Mouse (Mus musculus): ENCODE measurements at regions not wholly inside any gene's neighbourhood (a gene's known extent, or its start where the extent isn't known, plus 50 kb on each side); places are given as distances from the start of the nearest gene placed in this dataset.
"Not testable (repeated sequence)": the region's sequence is repeated elsewhere in the genome, so short reads cannot be mapped to it uniquely, and the experiment has no call there.

DNA sequence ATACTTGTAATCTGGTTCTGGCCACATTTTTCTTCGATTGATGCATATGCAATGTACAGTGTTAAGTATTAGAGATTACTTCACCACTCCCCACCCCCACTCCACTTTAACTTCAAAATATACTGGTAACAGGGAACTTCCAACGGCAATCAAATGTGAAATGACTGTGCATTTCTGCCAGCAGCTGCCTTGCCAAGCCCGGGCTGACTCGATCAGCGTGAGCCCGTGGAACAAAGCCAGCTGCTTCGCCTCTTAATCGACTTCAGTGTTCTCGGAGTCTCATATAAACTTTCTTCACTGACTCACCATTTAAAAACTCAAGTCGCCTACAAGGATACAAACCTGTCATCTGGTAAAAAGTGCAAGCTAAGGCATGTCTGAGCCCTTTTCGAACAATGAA, 188.7 kb upstream of the L3mbtl3 start:
- WGBS: 58% methylated on average over 11 of the region's 11 CpGs
- Histone ChIP-seq H3K9ac (ENCODE audit: low read length) (no peak overlapping the region), H3K4me3 (ENCODE audit: low read depth, low read length) (no peak overlapping the region), H3K36me3 (ENCODE audit: control insufficient read depth, insufficient read depth, low read length) (no peaks in the 10 kb centered on the region), H3K27me3 (ENCODE audit: control insufficient read depth, insufficient read depth, low read length) (no peaks in the 10 kb centered on the region), H3K4me1 (ENCODE audit: control insufficient read depth, insufficient read depth, low read length) (no peaks in the 10 kb centered on the region), H3K9me3 (ENCODE audit: control insufficient read depth, low read length) (no peaks in the 10 kb centered on the region), H3K4me2 (no peak overlapping the region), H3K27ac (ENCODE audit: low read depth, low read length) (no peak overlapping the region)
- ATAC-seq (ENCODE audit: low FRiP score) (peak; percentile 50; the same call in 1 of the 2 replicates), DNase-seq (ENCODE audit: low spot score, missing footprints) (no peak)

DNA sequence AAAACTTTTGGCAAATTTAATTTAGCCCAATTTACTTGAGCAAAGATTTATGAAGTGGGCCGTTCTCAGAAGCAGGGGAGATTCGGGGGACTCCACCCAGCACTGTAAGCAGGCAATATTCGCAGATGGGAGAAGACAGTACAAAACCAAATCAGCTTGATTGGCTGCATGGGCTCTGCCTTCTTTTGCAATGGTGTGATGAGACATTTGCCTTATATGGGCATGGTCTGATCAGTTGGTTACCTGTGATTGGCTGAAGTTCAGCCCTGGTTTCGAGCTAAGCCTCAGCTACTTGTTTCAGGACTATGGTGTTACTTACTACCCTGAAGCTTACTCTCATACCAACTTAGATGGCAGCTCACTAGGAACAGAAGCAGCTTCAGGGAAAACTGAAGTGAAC, 185.6 kb upstream of the Arhgap18 start:
- Histone ChIP-seq H3K9ac (ENCODE audit: low read length) (no peak overlapping the region), H3K27ac (ENCODE audit: low read depth, low read length) (no peak overlapping the region), H3K9me3 (ENCODE audit: control insufficient read depth, low read length) (no peaks in the 10 kb centered on the region), H3K4me2 (no peak overlapping the region), H3K36me3 (ENCODE audit: control insufficient read depth, insufficient read depth, low read length) (no peaks in the 10 kb centered on the region), H3K27me3 (ENCODE audit: control insufficient read depth, insufficient read depth, low read length) (no peaks in the 10 kb centered on the region), H3K4me1 (ENCODE audit: control insufficient read depth, insufficient read depth, low read length) (no peaks in the 10 kb centered on the region), H3K4me3 (ENCODE audit: low read depth, low read length) (no peak overlapping the region)
- no peak for DNase-seq (ENCODE audit: low spot score, missing footprints)
- ATAC-seq (ENCODE audit: low FRiP score): peak; percentile 22; the same call in 1 of the 2 replicates
- 85% methylated on average over 4 of the region's 4 CpGs for WGBS

DNA sequence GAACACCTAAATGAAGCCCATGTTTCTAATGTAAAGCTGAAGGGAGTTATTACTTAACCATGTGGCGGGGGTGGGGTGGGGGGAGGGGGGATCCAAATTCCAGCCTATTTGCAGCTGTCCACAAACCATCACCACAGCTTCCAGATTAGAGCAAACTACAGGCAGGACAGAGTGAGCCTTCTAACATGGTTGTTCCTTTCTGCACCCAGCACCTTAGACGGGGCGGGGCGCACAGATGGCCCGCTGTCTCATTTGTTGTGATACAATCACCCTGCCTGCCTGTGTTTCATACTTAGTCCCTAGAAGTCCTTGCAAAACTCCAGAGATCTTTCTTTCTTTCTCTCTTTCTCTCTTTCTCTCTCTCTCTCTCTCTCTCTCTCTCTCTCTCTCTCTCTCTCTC, 182.8 kb upstream of the Arhgap18 start:
- H3K36me3 ChIP-seq (ENCODE audit: control insufficient read depth, insufficient read depth, low read length): no peaks in the 10 kb centered on the region
- no peak overlapping the region for H3K4me3 ChIP-seq (ENCODE audit: low read depth, low read length)
- DNase-seq (ENCODE audit: low spot score, missing footprints) (no peak), ATAC-seq (ENCODE audit: low FRiP score) (no peak)
- H3K27ac ChIP-seq (ENCODE audit: low read depth, low read length): no peak overlapping the region
- H3K4me1 ChIP-seq (ENCODE audit: control insufficient read depth, insufficient read depth, low read length): no peaks in the 10 kb centered on the region
- no peak overlapping the region for H3K9ac ChIP-seq (ENCODE audit: low read length)
- H3K9me3 ChIP-seq (ENCODE audit: control insufficient read depth, low read length): no peaks in the 10 kb centered on the region
- no peak overlapping the region for H3K4me2 ChIP-seq
- H3K27me3 ChIP-seq (ENCODE audit: control insufficient read depth, insufficient read depth, low read length): no peaks in the 10 kb centered on the region
- 90% methylated on average over 5 of the region's 5 CpGs for WGBS

DNA sequence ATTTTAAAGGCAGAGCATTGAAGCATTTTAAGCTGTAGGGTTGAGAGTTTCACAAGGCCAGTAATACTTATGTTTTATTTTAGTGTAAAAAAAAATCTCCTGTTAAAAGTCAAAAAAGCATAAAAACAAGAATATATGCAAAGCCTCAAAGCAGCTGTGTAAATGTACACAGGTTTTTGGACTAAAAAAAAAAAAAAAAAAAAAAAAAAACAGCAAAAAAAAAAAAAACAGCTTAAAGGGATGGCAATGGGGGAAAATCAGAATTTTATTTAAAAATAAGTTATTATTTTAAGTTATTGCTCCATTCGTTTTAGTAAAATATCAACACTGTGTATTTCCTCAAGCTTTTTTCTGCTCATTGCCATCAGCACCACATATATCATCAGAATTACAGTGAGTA, 181.8 kb upstream of the Arhgap18 start:
- no peak for ATAC-seq (ENCODE audit: low FRiP score)
- H3K4me1 ChIP-seq (ENCODE audit: control insufficient read depth, insufficient read depth, low read length): no peaks in the 10 kb centered on the region
- no peak overlapping the region for H3K4me3 ChIP-seq (ENCODE audit: low read depth, low read length)
- no peak overlapping the region for H3K27ac ChIP-seq (ENCODE audit: low read depth, low read length)
- 73% methylated on average over 1 of the region's 1 CpGs for WGBS
- H3K9me3 ChIP-seq (ENCODE audit: control insufficient read depth, low read length): no peaks in the 10 kb centered on the region
- H3K9ac ChIP-seq (ENCODE audit: low read length): no peak overlapping the region
- no peaks in the 10 kb centered on the region for H3K36me3 ChIP-seq (ENCODE audit: control insufficient read depth, insufficient read depth, low read length)
- no peak for DNase-seq (ENCODE audit: low spot score, missing footprints)
- H3K27me3 ChIP-seq (ENCODE audit: control insufficient read depth, insufficient read depth, low read length): no peaks in the 10 kb centered on the region
- H3K4me2 ChIP-seq: no peak overlapping the region

DNA sequence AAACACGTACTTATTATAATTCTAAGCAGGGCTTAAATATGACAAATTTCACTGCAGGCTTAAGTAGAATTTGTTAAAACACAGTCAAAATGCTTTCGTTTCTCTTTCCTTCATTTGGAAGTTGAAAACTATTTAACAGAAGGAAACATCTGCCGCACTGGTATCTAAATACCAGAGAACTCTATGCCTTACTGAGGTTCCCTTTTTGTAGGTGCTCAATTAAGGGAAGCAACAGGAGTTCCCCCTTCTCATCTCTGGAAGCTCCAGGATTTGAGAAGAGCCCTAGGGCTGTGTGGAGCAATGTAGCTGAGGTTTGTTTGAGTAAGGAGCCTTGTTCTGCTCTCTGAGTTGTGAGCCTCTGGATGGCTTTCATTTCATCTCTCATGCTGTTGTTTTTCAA, 177.1 kb upstream of the Arhgap18 start:
- no peak overlapping the region for H3K27ac ChIP-seq (ENCODE audit: low read depth, low read length)
- no peaks in the 10 kb centered on the region for H3K36me3 ChIP-seq (ENCODE audit: control insufficient read depth, insufficient read depth, low read length)
- no peaks in the 10 kb centered on the region for H3K27me3 ChIP-seq (ENCODE audit: control insufficient read depth, insufficient read depth, low read length)
- 89% methylated on average over 3 of the region's 3 CpGs for WGBS
- H3K4me3 ChIP-seq (ENCODE audit: low read depth, low read length): no peak overlapping the region
- H3K9me3 ChIP-seq (ENCODE audit: control insufficient read depth, low read length): no peaks in the 10 kb centered on the region
- ATAC-seq (ENCODE audit: low FRiP score): no peak
- H3K9ac ChIP-seq (ENCODE audit: low read length): no peak overlapping the region
- H3K4me1 ChIP-seq (ENCODE audit: control insufficient read depth, insufficient read depth, low read length): no peaks in the 10 kb centered on the region
- H3K4me2 ChIP-seq: no peak overlapping the region
- no peak for DNase-seq (ENCODE audit: low spot score, missing footprints)

DNA sequence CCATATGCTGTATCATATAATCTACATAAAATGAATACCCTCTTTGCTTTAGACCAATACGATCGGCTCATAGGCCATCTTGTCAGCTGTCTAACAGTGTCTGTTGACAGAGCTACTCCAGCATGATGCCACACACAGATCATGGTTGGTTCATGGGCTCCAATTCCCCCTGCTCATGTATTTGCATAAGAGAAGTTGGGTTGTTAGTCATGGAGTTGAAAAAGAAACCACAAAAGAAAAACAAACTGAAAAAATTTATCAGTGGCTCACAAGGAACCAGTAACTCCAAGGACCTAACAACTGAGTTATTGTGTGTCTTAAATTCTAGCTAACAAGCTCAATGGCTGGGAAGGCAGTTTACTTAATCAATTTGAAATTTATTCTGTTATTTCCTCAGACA, 176.1 kb upstream of the Arhgap18 start:
- WGBS: 84% methylated on average over 2 of the region's 2 CpGs
- Histone ChIP-seq H3K9ac (ENCODE audit: low read length) (no peak overlapping the region), H3K4me1 (ENCODE audit: control insufficient read depth, insufficient read depth, low read length) (no peaks in the 10 kb centered on the region), H3K4me2 (no peak overlapping the region), H3K4me3 (ENCODE audit: low read depth, low read length) (no peak overlapping the region), H3K36me3 (ENCODE audit: control insufficient read depth, insufficient read depth, low read length) (no peaks in the 10 kb centered on the region), H3K27ac (ENCODE audit: low read depth, low read length) (no peak overlapping the region), H3K27me3 (ENCODE audit: control insufficient read depth, insufficient read depth, low read length) (no peaks in the 10 kb centered on the region), H3K9me3 (ENCODE audit: control insufficient read depth, low read length) (no peaks in the 10 kb centered on the region)
- ATAC-seq (ENCODE audit: low FRiP score): no peak
- DNase-seq (ENCODE audit: low spot score, missing footprints): no peak

DNA sequence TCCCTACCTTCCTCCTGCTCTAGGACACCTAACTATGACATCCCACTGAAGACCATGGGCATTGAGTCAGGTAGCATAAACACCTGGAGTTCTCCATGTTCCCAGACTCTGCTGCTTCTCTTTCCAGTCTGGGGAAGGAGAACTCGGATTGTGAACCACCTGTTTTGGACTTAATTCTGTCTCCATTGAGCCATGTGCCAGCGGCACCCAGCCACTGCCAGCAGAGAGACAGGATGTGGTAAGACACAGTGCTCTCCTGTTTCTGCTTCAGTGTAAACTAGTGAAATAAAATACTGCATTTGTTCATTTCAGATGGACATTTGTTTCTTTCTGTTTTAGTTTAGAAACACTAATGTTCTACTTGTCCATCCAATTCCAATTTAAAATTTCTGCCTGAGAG, 168.1 kb upstream of the Arhgap18 start:
- no peaks in the 10 kb centered on the region for H3K9me3 ChIP-seq (ENCODE audit: control insufficient read depth, low read length)
- no peak overlapping the region for H3K4me2 ChIP-seq
- H3K4me3 ChIP-seq (ENCODE audit: low read depth, low read length): no peak overlapping the region
- 74% methylated on average over 2 of the region's 2 CpGs for WGBS
- ATAC-seq (ENCODE audit: low FRiP score) (no peak), DNase-seq (ENCODE audit: low spot score, missing footprints) (no peak)
- H3K9ac ChIP-seq (ENCODE audit: low read length): no peak overlapping the region
- H3K36me3 ChIP-seq (ENCODE audit: control insufficient read depth, insufficient read depth, low read length): no peaks in the 10 kb centered on the region
- H3K4me1 ChIP-seq (ENCODE audit: control insufficient read depth, insufficient read depth, low read length): no peaks in the 10 kb centered on the region
- H3K27me3 ChIP-seq (ENCODE audit: control insufficient read depth, insufficient read depth, low read length): no peaks in the 10 kb centered on the region
- no peak overlapping the region for H3K27ac ChIP-seq (ENCODE audit: low read depth, low read length)

DNA sequence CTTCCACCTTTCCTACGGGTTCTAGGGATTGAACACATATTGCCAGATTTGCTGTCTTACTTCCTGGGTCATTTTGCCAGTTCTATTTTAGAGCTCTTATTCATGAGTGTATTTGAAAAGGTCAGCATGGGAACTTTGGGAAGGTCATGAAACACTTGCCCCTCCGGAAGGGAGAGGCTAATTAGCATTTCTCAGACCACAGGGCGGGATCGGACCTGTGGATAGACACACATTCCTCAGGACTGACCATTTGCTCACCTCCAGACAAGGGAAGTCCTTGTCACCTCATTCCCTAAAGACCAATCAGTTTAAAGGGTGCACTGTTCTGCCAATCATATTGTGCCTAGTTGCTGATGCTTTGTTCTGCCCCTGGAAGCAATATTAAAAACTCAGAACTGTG, 146.1 kb upstream of the Arhgap18 start:
- H3K27ac ChIP-seq (ENCODE audit: low read depth, low read length); DNase-seq (ENCODE audit: low spot score, missing footprints); H3K4me2 ChIP-seq; H3K9me3 ChIP-seq (ENCODE audit: control insufficient read depth, low read length); H3K36me3 ChIP-seq (ENCODE audit: control insufficient read depth, insufficient read depth, low read length); H3K9ac ChIP-seq (ENCODE audit: low read length); H3K27me3 ChIP-seq (ENCODE audit: control insufficient read depth, insufficient read depth, low read length); H3K4me3 ChIP-seq (ENCODE audit: low read depth, low read length); ATAC-seq (ENCODE audit: low FRiP score); H3K4me1 ChIP-seq (ENCODE audit: control insufficient read depth, insufficient read depth, low read length): not testable (repeated sequence)
- 72% methylated on average over 4 of the region's 4 CpGs for WGBS

DNA sequence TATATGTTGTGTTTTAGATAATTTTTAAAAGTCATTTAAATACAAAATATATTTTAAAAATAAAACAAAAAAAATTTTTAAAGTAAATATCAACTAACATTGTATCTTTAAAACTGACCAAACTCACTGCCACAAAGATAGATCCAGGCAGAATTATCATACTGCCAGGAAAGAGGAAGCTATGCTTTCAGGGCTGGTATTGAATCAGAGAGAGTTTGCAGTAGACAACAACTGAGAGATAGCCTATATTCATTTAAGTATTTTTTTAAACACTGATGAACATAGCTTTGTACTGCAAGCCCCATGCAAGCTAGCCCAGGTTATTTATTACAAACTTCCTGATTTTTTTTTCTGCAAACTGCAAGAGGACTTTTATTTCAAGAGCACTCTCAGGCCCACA, 142.0 kb upstream of the Arhgap18 start:
- no peaks in the 10 kb centered on the region for H3K36me3 ChIP-seq (ENCODE audit: control insufficient read depth, insufficient read depth, low read length)
- no peak overlapping the region for H3K9ac ChIP-seq (ENCODE audit: low read length)
- H3K9me3 ChIP-seq (ENCODE audit: control insufficient read depth, low read length): no peaks in the 10 kb centered on the region
- no peak overlapping the region for H3K4me3 ChIP-seq (ENCODE audit: low read depth, low read length)
- DNase-seq (ENCODE audit: low spot score, missing footprints): no peak
- no peaks in the 10 kb centered on the region for H3K4me1 ChIP-seq (ENCODE audit: control insufficient read depth, insufficient read depth, low read length)
- ATAC-seq (ENCODE audit: low FRiP score): no peak
- no peaks in the 10 kb centered on the region for H3K27me3 ChIP-seq (ENCODE audit: control insufficient read depth, insufficient read depth, low read length)
- H3K27ac ChIP-seq (ENCODE audit: low read depth, low read length): no peak overlapping the region
- H3K4me2 ChIP-seq: no peak overlapping the region

DNA sequence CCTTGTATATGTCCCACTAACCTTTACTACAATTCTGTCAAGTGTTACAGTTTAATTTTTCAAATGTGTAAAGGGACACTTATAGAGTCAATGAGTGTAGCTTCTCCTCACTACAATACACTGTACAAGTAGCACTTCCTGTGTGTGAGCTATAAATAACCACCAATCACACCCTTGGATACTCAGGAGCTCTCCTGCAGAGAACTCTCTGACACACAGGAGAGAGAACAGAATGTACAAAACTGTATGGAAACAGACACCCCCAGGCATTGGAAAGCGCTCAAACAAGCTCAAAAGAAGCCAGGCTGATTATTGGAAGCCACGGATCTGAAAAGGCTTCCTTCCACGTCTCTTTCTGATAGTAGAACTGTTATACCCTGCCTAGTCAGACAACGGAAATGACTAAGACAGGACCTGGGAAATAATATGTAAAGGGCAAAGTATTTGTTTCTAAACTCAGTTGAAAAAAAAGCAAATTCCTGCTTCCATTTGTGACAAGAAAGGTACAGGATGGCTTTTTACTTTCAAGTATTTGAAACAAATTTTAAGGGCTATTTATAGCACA, 122.9 kb upstream of the Arhgap18 start:
- no peak for ATAC-seq (ENCODE audit: low FRiP score)
- Histone ChIP-seq H3K36me3 (ENCODE audit: control insufficient read depth, insufficient read depth, low read length) (no peaks in the 10 kb centered on the region), H3K4me2 (no peak overlapping the region)

More for the DNA sequence above, 122.9 kb upstream of the Arhgap18 start:
- H3K27me3 ChIP-seq (ENCODE audit: control insufficient read depth, insufficient read depth, low read length): no peaks in the 10 kb centered on the region
- H3K27ac ChIP-seq (ENCODE audit: low read depth, low read length): no peak overlapping the region
- no peak for DNase-seq (ENCODE audit: low spot score, missing footprints)
- no peaks in the 10 kb centered on the region for H3K4me1 ChIP-seq (ENCODE audit: control insufficient read depth, insufficient read depth, low read length)
- H3K9ac ChIP-seq (ENCODE audit: low read length): no peak overlapping the region
- H3K9me3 ChIP-seq (ENCODE audit: control insufficient read depth, low read length): no peaks in the 10 kb centered on the region
- 80% methylated on average over 4 of the region's 4 CpGs for WGBS
- no peak overlapping the region for H3K4me3 ChIP-seq (ENCODE audit: low read depth, low read length)
